Mouse (Mus musculus): ENCODE measurements around the gene Oog1.
"Not testable (repeated sequence)": the region's sequence is repeated elsewhere in the genome, so short reads cannot be mapped to it uniquely, and the experiment has no call there.

Oog1 gene

GRCm38 (mm10) chr12:87602388-87602787 is at the start of gene Oog1:
Gene Oog1 (plus strand): TSS chr12:87602688.
- not testable (repeated sequence) for DNase-seq

DNA sequence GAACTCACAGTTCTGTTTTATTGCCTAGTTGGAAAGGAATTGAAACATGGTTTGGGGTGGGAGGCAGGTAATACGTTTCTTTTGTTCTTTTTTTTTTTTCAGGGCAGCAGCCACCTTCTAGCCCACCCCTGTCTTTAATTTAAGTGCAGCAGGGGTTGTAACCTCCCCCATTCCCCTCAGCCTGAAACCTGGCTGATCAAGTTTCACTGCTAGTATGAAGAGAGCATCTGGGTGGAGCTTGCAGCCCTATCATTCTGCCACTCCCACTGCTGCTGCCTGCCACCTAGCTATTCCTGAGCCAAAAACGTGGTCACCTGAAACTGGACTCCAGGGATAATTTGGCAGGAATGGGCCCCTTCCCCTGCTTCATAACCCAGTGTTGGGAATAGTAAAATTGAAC is 1.1 kb upstream of the Oog1 start:
- DNase-seq, result not testable (repeated sequence)

- DNase-seq, result not testable (repeated sequence)
Measured at GRCm38 (mm10) chr12:87618569-87618968, 16.1 kb downstream of the Oog1 start, which contains the start of gene Gm4027. Gene Gm4027 (plus strand): TSS chr12:87618869.

GRCm38 (mm10) chr12:87644520-87644919 is 42.0 kb downstream of the Oog1 start, which contains the start of gene Gm16381:
Gene Gm16381 (minus strand): TSS chr12:87644620.
- DNase-seq, result not testable (repeated sequence)

- not testable (repeated sequence) for DNase-seq
Measured at GRCm38 (mm10) chr12:87652916-87653703, 50.6 kb downstream of the Oog1 start.

All from thymus, postnatal 25 days (tissue).